Mouse (Mus musculus): ENCODE results near the gene 1700011M02Rik.

DNA sequence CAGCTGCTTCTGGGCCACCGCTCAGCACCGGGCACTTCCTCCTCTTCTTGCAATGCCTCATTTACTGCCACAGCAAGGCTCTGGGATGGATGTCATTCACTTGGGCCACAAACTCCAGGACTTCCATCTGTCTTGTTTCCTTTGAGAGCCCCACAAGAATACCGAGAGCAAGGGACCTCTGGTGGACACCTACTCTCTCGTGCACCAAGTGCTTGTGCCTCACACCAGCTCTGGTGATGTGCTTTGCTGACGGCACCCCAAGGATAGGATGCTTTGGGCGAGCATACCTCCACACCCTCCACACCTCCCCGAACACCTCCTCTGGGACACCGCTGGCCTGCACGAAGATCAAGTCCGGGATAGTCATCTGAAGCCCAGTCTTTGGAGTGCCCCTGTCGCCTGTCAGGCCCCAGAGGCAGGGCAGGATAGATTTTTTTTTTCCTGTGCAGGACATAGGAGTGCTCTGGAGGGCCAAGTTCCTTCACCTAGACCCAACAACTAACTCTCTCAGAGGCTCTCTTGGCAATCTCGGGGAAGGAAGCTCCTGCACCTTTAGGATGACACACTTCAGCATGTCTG, 24.4 kb downstream of the 1700011M02Rik start:
- TF ChIP-seq POLR2A (IDR thresholded peaks at IDR 0.05; ENCODE audit: extremely low read depth, insufficient read depth, low read length) (no peak), CTCF (IDR thresholded peaks at IDR 0.05; ENCODE audit: extremely low read depth, insufficient read depth, low read length) (no peak)
